Mouse (Mus musculus): Measurements from ENCODE around the gene Zfp956. TPM values are rescaled to one million over a fixed set of nuclear protein-coding genes. Genes with fewer than 3 reads are reported as not detected.

The Zfp956 gene
- polyA plus RNA-seq, 1 experiment from 2014 or later = 8.6 TPM

GRCm38 (mm10) chr6:47974599-47974998, 21.4 kb downstream of the Zfp956 start:
- Histone ChIP-seq H3K4me3 (ENCODE audit: low read depth, low read length) (no peak overlapping the region), H3K27me3 (ENCODE audit: insufficient read depth, low read length) (no peaks in the 10 kb centered on the region), H3K9me3 (ENCODE audit: low read depth, low read length) (no peaks in the 10 kb centered on the region), H3K9ac (no peak overlapping the region), H3K27ac (ENCODE audit: low read depth) (no peak overlapping the region), H3K4me1 (ENCODE audit: insufficient read depth) (no peaks in the 10 kb centered on the region), H3K4me2 (no peak overlapping the region), H3K36me3 (ENCODE audit: insufficient read depth) (no peaks in the 10 kb centered on the region)
- ATAC-seq (ENCODE audit: insufficient read depth) (no peak), DNase-seq (peak; percentile 12)
- 61% methylated on average over 1 of the region's 1 CpGs for WGBS
- TF ChIP-seq CTCF (IDR thresholded peaks at IDR 0.05; ENCODE audit: low read depth) = peak; percentile 26

- no peak overlapping the region for H3K27ac ChIP-seq (ENCODE audit: low read depth)
- H3K4me1 ChIP-seq (ENCODE audit: insufficient read depth) = no peaks in the 10 kb centered on the region
- no peak overlapping the region for H3K4me3 ChIP-seq (ENCODE audit: low read depth, low read length)
- no peaks in the 10 kb centered on the region for H3K36me3 ChIP-seq (ENCODE audit: insufficient read depth)
- no peak overlapping the region for H3K4me2 ChIP-seq
- H3K9ac ChIP-seq = no peak overlapping the region
- peak; percentile 69 for TF ChIP-seq CTCF (IDR thresholded peaks at IDR 0.05; ENCODE audit: low read depth)
- ATAC-seq (ENCODE audit: insufficient read depth) (peak; percentile 95), DNase-seq (peak; percentile 84)
- 14% methylated on average over 6 of the region's 6 CpGs for WGBS
- H3K9me3 ChIP-seq (ENCODE audit: low read depth, low read length) = no peaks in the 10 kb centered on the region
- no peaks in the 10 kb centered on the region for H3K27me3 ChIP-seq (ENCODE audit: insufficient read depth, low read length)
Observed at GRCm38 (mm10) chr6:47978897-47979368, 25.7 kb downstream of the Zfp956 start.

- DNase-seq (no peak), ATAC-seq (ENCODE audit: insufficient read depth) (no peak)
- Histone ChIP-seq H3K27me3 (ENCODE audit: insufficient read depth, low read length) (no peaks in the 10 kb centered on the region), H3K36me3 (ENCODE audit: insufficient read depth) (no peaks in the 10 kb centered on the region), H3K9ac (no peak overlapping the region), H3K4me2 (no peak overlapping the region), H3K27ac (ENCODE audit: low read depth) (no peak overlapping the region), H3K4me3 (ENCODE audit: low read depth, low read length) (no peak overlapping the region), H3K9me3 (ENCODE audit: low read depth, low read length) (no peaks in the 10 kb centered on the region), H3K4me1 (ENCODE audit: insufficient read depth) (no peaks in the 10 kb centered on the region)
- 13% methylated on average over 2 of the region's 2 CpGs for WGBS
- TF ChIP-seq CTCF (IDR thresholded peaks at IDR 0.05; ENCODE audit: low read depth) = no peak
Observed at GRCm38 (mm10) chr6:47983936-47984335, 30.7 kb downstream of the Zfp956 start.

GRCm38 (mm10) chr6:47995661-47996060, 42.5 kb downstream of the Zfp956 start:
- Histone ChIP-seq H3K27me3 (ENCODE audit: insufficient read depth, low read length) (no peaks in the 10 kb centered on the region), H3K4me3 (ENCODE audit: low read depth, low read length) (no peak overlapping the region), H3K9me3 (ENCODE audit: low read depth, low read length) (no peaks in the 10 kb centered on the region), H3K4me2 (no peak overlapping the region), H3K4me1 (ENCODE audit: insufficient read depth) (no peaks in the 10 kb centered on the region), H3K9ac (no peak overlapping the region), H3K27ac (ENCODE audit: low read depth) (no peak overlapping the region), H3K36me3 (ENCODE audit: insufficient read depth) (no peaks in the 10 kb centered on the region)
- WGBS = 75% methylated on average over 9 of the region's 9 CpGs
- DNase-seq (peak; percentile 23), ATAC-seq (ENCODE audit: insufficient read depth) (no peak)
- no peak for TF ChIP-seq CTCF (IDR thresholded peaks at IDR 0.05; ENCODE audit: low read depth)

GRCm38 (mm10) chr6:48010727-48011126, 57.5 kb downstream of the Zfp956 start:
- no peak for TF ChIP-seq CTCF (IDR thresholded peaks at IDR 0.05; ENCODE audit: low read depth)

More at GRCm38 (mm10) chr6:48010727-48011126, 57.5 kb downstream of the Zfp956 start:
- H3K4me2 ChIP-seq = no peak overlapping the region
- no peaks in the 10 kb centered on the region for H3K27me3 ChIP-seq (ENCODE audit: insufficient read depth, low read length)
- H3K9ac ChIP-seq = no peak overlapping the region
- no peaks in the 10 kb centered on the region for H3K4me1 ChIP-seq (ENCODE audit: insufficient read depth)
- peak; percentile 82 for ATAC-seq (ENCODE audit: insufficient read depth)
- H3K9me3 ChIP-seq (ENCODE audit: low read depth, low read length) = no peaks in the 10 kb centered on the region
- DNase-seq = peak; percentile 72
- no peak overlapping the region for H3K4me3 ChIP-seq (ENCODE audit: low read depth, low read length)
- no peak overlapping the region for H3K27ac ChIP-seq (ENCODE audit: low read depth)
- H3K36me3 ChIP-seq (ENCODE audit: insufficient read depth) = no peaks in the 10 kb centered on the region
- WGBS = 10% methylated on average over 8 of the region's 8 CpGs

Other genes starting within 250 kb of the Zfp956 start
- gene Pdia4, start 140.0 kb upstream of the Zfp956 start, polyA plus RNA-seq (2014; fragmentation: Nextera tagmentation; extraction: Ambion mirVana) = 372 and 376 TPM in 2 replicates
- 4.3 and 5.4 TPM in 2 replicates for gene Zfp786, start 122.5 kb upstream of the Zfp956 start, polyA plus RNA-seq (2014; fragmentation: Nextera tagmentation; extraction: Ambion mirVana)
- 8.8 and 10.6 TPM in 2 replicates for gene Zfp398, start 117.7 kb upstream of the Zfp956 start, polyA plus RNA-seq (2014; fragmentation: Nextera tagmentation; extraction: Ambion mirVana)
- gene Zfp282, start 76.2 kb upstream of the Zfp956 start, polyA plus RNA-seq (2014; fragmentation: Nextera tagmentation; extraction: Ambion mirVana) = 15.6 and 17.4 TPM in 2 replicates
- gene Zfp212, start 32.9 kb upstream of the Zfp956 start, polyA plus RNA-seq (2014; fragmentation: Nextera tagmentation; extraction: Ambion mirVana) = 14.9 and 16.2 TPM in 2 replicates
- 8.6 and 8.7 TPM in 2 replicates for gene Zfp777, start 95.5 kb downstream of the Zfp956 start, polyA plus RNA-seq (2014; fragmentation: Nextera tagmentation; extraction: Ambion mirVana)
- 27.3 and 30.1 TPM in 2 replicates for gene Zfp746, start 133.2 kb downstream of the Zfp956 start, polyA plus RNA-seq (2014; fragmentation: Nextera tagmentation; extraction: Ambion mirVana)